Mouse (Mus musculus): ENCODE measurements around the gene Scarb1.

DNA sequence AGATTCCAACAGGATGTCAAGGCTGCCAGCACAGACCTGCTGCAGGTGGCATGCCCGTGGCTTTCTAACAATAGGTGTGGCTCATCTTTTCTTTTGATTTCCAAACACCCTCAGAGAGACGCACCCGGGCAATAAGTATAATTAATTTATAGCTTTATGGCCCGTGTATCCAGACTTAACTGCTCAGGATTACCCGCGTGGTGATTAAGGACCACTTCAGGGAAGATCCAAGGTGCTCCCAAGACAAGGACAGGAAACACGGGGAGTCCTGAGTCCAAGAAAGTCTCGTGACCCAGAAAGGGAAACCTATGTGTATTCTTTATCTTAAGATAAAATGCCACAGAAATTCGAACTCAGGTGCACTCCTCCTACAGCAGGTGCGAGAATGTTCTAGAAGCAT is 49.5 kb downstream of the Scarb1 start:
- TF ChIP-seq CTCF (IDR thresholded peaks at IDR 0.05; ENCODE audit: borderline replicate concordance, insufficient read depth, low read depth, low read length), result no peak
- TF ChIP-seq POLR2A (IDR thresholded peaks at IDR 0.05; ENCODE audit: borderline replicate concordance, insufficient read depth, low read length), result no peak

Measured in cerebellum, adult 2 months (tissue).